Mouse (Mus musculus) stomach, embryonic 15.5 days (tissue): ENCODE results near the gene Kcnh4. TPM values are rescaled to one million over a fixed set of nuclear protein-coding genes. Genes with fewer than 3 reads are reported as not detected.

ENCODE experiments used
- ATAC-seq: fragments of 200-750 bp; cut with Nextera tagmentation; 2 replicates; pipeline ENCODE4 v1.8.0; 2017; ENCODE audit warnings: low read depth, moderate number of reproducible peaks, moderate TSS enrichment; ENCODE audit not compliant: insufficient read depth, low FRiP score
- H3K27ac ChIP-seq: fragments of 300-500 bp; sonication (generic); 2 replicates; pipeline ENCODE4 v1.5.1; 2015; ENCODE audit warnings: mild to moderate bottlenecking, inconsistent platforms
- H3K27me3 ChIP-seq: fragments of 300-500 bp; sonication (generic); replicated peaks from 2 replicates; pipeline ENCODE4 v1.6.1; 2015; ENCODE audit warnings: inconsistent platforms
- H3K36me3 ChIP-seq: fragments of 300-500 bp; sonication (generic); 2 replicates; pipeline ENCODE4 v1.6.1; 2015; ENCODE audit warnings: inconsistent platforms
- H3K4me1 ChIP-seq: fragments of 300-500 bp; sonication (generic); 2 replicates; pipeline ENCODE4 v1.6.1; 2015; ENCODE audit warnings: inconsistent platforms
- H3K4me2 ChIP-seq: fragments of 300-500 bp; sonication (generic); 2 replicates; pipeline ENCODE4 v1.6.1; 2015; ENCODE audit warnings: mild to moderate bottlenecking, inconsistent platforms
- H3K4me3 ChIP-seq: fragments of 300-500 bp; sonication (generic); replicated peaks from 2 replicates; pipeline ENCODE4 v1.5.1; 2015; ENCODE audit warnings: inconsistent platforms
- H3K9ac ChIP-seq: fragments of 300-500 bp; sonication (generic); 2 replicates; pipeline ENCODE4 v1.6.1; 2015; ENCODE audit warnings: inconsistent platforms
- H3K9me3 ChIP-seq: fragments of 300-500 bp; sonication (generic); 2 replicates; pipeline ENCODE4 v1.6.1; 2016; ENCODE audit warnings: inconsistent platforms
- WGBS: fragments of 180-500 bp; shearing (Covaris S2); methylation state at CpG from one replicate; pipeline ENCODE4 v1.1.7; 2015; 5-methylcytosine and 5-hydroxymethylcytosine counted together
- polyA plus RNA-seq: library from polyadenylated mRNA; unstranded; fragments of >200 nt; fragmentation: Nextera tagmentation; extraction: Ambion mirVana; gene quantifications from 2 replicates; pipeline ENCODE4 v1.2.1, GENCODE M21; 2015

The Kcnh4 gene
- polyA plus RNA-seq, 1 experiment from 2014 or later: 0.27 TPM

DNA sequence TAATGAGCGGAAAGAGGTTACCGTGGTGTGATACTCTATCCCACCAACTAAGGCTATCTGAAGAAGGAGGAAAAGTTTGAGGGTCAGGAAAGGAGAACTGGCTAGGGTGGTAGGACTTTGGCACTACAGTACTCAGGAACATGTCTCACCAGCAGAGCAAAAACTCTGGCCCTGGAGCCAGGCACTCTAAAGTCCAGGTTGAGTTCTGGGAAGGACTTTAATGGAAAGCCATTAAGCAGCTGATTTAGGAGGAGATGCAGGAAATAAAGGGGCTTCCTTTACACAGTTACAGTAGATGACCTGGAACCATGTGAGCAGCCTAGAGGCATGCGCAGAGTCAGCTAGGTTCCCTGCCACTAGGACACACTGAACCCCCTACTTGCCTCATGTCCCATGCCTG is 32.5 kb downstream of the Kcnh4 start:
- Histone ChIP-seq H3K4me3 (no peak overlapping the region), H3K9me3 (no peaks in the 10 kb centered on the region), H3K4me1 (peaks cover 16% of the 10 kb centered on the region), H3K4me2 (no peak overlapping the region), H3K9ac (no peak overlapping the region), H3K27ac (no peak overlapping the region), H3K27me3 (no peaks in the 10 kb centered on the region), H3K36me3 (no peaks in the 10 kb centered on the region)
- 92% methylated on average over 3 of the region's 3 CpGs for WGBS
- ATAC-seq: no peak

DNA sequence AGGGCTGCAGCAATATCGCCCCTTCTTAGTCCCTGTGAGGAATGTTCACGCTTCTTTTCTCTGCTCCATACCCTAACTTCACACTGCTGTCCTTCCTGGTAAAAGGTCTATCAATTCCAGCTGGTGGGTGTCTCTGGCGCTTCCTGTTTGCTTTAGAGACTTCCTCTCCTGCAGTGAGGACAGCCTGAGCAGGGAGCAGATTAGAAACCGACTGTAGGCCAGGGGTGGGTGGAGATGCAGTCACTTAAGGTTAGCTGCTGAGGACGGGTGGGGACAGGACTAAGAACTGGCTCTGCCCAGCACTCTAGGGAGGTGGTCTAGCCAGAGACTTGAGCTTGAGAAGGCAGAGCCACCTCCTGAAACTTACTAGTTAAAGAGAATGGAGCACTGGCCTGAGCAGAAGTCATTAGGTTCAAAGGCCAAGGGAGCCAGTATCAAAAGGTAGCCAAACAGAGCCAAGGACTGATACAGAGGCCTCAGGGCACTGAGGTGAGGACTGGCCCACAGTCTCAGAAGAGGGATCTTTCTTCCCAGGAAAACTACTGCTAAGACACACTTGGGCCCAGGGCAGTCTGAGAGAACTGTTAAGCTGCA is 34.7 kb downstream of the Kcnh4 start:
- WGBS: 32% methylated on average over 5 of the region's 5 CpGs
- peak overlapping the region; percentile 19; the same call in 1 of the 2 replicates for H3K4me2 ChIP-seq
- peak overlapping the region; percentile 70 for H3K27ac ChIP-seq
- H3K9ac ChIP-seq: no peak overlapping the region
- peaks cover 31% of the 10 kb centered on the region for H3K4me1 ChIP-seq
- H3K27me3 ChIP-seq: no peaks in the 10 kb centered on the region
- no peak overlapping the region for H3K4me3 ChIP-seq
- no peaks in the 10 kb centered on the region for H3K9me3 ChIP-seq
- no peaks in the 10 kb centered on the region for H3K36me3 ChIP-seq
- ATAC-seq: 0 out of 2 replicates have a peak, but pooled peaks have one; percentile 50

- H3K27me3 ChIP-seq: no peaks in the 10 kb centered on the region
- 39% methylated on average over 2 of the region's 2 CpGs for WGBS
- H3K4me1 ChIP-seq: peaks cover 31% of the 10 kb centered on the region
- peaks cover 5% of the 10 kb centered on the region; the same call in 1 of the 2 replicates for H3K36me3 ChIP-seq
- H3K4me3 ChIP-seq: no peak overlapping the region
- H3K27ac ChIP-seq: peak overlapping the region; percentile 28; the same call in 1 of the 2 replicates
- ATAC-seq: no peak
- no peak overlapping the region for H3K9ac ChIP-seq
- no peak overlapping the region for H3K4me2 ChIP-seq
- no peaks in the 10 kb centered on the region for H3K9me3 ChIP-seq
Observed at GRCm38 (mm10) chr11:100722493-100723028, 37.2 kb downstream of the Kcnh4 start.

DNA sequence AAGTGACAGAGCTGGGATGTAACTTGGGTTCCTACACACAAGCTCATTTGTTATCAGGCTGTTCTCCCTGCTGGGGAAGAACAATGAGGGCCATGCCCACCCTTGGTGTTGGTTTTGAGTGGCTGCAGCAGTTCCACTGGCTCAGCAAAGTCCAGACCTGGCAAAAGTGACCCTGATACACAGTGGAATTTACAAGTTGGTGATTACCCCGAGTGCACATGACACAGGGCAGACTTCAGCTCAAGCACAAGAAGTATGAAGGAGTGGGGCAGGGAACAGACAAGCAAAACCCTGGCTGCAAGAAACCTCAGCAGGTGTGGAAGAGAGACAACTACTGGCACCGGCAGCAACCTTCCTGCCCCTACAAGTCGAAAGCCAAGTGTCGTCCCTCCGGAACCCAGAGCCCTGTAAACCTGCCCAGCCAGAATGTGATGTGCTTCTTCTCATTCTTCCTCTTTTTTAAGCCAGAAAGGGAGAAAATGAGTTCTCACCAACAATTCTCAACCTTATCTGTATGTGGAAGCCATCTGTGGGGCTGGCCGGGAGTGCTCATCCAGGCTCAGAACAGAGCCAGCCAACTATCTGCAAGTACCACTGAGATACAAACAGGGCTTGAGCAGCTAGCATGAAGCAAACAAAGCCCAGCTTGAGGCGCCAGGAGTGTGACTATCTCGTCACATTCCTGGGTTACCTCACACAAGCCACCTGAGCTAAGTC is 37.8 kb downstream of the Kcnh4 start:
- no peak overlapping the region for H3K9ac ChIP-seq
- WGBS: 59% methylated on average over 8 of the region's 8 CpGs

DNA sequence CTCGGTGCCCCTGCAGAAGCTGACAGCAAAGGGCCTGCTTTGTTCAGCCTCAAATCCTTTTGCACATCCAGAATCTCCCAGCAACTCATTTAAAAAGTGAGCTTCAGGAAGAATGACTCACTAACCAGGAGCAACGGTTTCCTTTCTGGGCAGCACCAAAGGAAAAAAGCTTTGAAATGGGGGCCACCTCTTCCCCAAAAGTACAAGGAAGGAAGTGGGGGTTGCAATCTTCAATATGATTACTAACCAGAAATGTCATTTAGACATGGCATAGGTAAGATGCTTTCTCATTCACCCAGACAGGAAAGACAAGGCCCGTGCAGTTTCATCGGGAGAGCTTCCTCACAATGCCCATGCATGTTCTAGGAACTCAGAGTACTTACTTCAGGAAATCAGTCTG is 38.5 kb downstream of the Kcnh4 start:
- no peak for ATAC-seq
- WGBS: 58% methylated on average over 4 of the region's 4 CpGs
- Histone ChIP-seq H3K9me3 (no peaks in the 10 kb centered on the region), H3K4me3 (no peak overlapping the region), H3K4me1 (peaks cover 31% of the 10 kb centered on the region), H3K4me2 (no peak overlapping the region), H3K36me3 (peaks cover 14% of the 10 kb centered on the region), H3K9ac (no peak overlapping the region), H3K27ac (peak overlapping the region; percentile 42; the same call in 1 of the 2 replicates), H3K27me3 (no peaks in the 10 kb centered on the region)

More for the DNA sequence above, 37.8 kb downstream of the Kcnh4 start:
- no peak for ATAC-seq
- no peaks in the 10 kb centered on the region for H3K9me3 ChIP-seq
- H3K4me1 ChIP-seq: peaks cover 31% of the 10 kb centered on the region
- H3K4me3 ChIP-seq: no peak overlapping the region
- H3K27ac ChIP-seq: peak overlapping the region; percentile 28; the same call in 1 of the 2 replicates
- peaks cover 8% of the 10 kb centered on the region for H3K36me3 ChIP-seq
- no peaks in the 10 kb centered on the region for H3K27me3 ChIP-seq
- H3K4me2 ChIP-seq: no peak overlapping the region

DNA sequence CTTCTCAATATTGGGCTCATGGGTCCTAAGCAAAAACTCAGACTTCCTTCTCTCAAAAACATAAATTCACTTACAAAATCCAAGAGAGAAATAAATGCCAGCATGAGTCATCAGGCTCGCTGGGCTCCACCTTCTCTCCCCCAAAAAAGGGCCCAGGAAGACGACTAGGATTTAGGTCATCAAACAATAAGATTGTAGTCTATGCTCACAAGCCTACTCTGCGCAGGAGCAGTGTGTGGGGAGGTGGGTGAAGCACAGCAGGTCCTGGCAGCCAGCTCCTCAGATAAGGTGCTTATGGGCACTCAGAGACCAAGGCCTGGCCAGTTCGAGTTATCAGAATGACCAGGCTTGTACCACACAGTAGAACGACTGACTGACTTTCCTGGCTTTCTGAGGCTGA is 39.4 kb downstream of the Kcnh4 start:
- Histone ChIP-seq H3K4me1 (peaks cover 30% of the 10 kb centered on the region), H3K4me2 (no peak overlapping the region), H3K27me3 (no peaks in the 10 kb centered on the region), H3K9me3 (no peaks in the 10 kb centered on the region), H3K27ac (peak overlapping the region; percentile 42; the same call in 1 of the 2 replicates), H3K36me3 (peaks cover 18% of the 10 kb centered on the region), H3K9ac (no peak overlapping the region), H3K4me3 (no peak overlapping the region)
- WGBS: 63% methylated on average over 5 of the region's 5 CpGs
- no peak for ATAC-seq

DNA sequence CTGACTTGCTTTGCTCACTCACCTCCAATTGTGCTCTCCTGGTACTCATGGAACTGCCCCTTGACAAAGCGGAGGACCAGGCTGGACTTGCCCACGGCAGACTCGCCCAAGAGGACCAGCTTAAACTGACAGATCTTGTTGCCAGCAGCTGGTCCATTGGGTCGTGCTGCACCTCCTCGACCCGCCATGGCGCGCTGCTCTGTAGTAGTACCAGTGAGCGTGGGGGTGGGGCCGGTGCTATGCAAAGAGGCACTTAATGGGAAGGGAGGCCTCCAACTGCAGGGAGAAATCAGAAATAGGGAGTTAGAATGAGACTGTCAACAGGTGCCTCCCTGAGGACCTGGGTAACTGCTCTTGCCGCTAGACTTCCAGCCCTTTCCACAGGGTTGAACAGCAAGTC is 39.8 kb downstream of the Kcnh4 start:
- H3K27ac ChIP-seq: peak overlapping the region; percentile 18; the same call in 1 of the 2 replicates
- peaks cover 18% of the 10 kb centered on the region for H3K36me3 ChIP-seq
- ATAC-seq: no peak
- H3K4me2 ChIP-seq: no peak overlapping the region
- no peaks in the 10 kb centered on the region for H3K27me3 ChIP-seq
- WGBS: 86% methylated on average over 11 of the region's 11 CpGs
- peaks cover 25% of the 10 kb centered on the region for H3K4me1 ChIP-seq
- no peak overlapping the region for H3K9ac ChIP-seq
- no peak overlapping the region for H3K4me3 ChIP-seq
- no peaks in the 10 kb centered on the region for H3K9me3 ChIP-seq

- 75% methylated on average over 3 of the region's 3 CpGs for WGBS
- no peak for ATAC-seq
- H3K9ac ChIP-seq: no peak overlapping the region
- H3K36me3 ChIP-seq: peaks cover 18% of the 10 kb centered on the region
- H3K9me3 ChIP-seq: no peaks in the 10 kb centered on the region
- no peak overlapping the region for H3K4me2 ChIP-seq
- H3K4me1 ChIP-seq: peaks cover 21% of the 10 kb centered on the region
- H3K4me3 ChIP-seq: no peak overlapping the region
- H3K27ac ChIP-seq: peak overlapping the region; percentile 18; the same call in 1 of the 2 replicates
- no peaks in the 10 kb centered on the region for H3K27me3 ChIP-seq
Observed at GRCm38 (mm10) chr11:100719312-100719711, 40.4 kb downstream of the Kcnh4 start.

GRCm38 (mm10) chr11:100718866-100719265 is 40.9 kb downstream of the Kcnh4 start:
- no peak for ATAC-seq
- H3K9me3 ChIP-seq: no peaks in the 10 kb centered on the region
- no peak overlapping the region for H3K27ac ChIP-seq
- no peak overlapping the region for H3K4me2 ChIP-seq
- H3K36me3 ChIP-seq: peaks cover 18% of the 10 kb centered on the region
- no peaks in the 10 kb centered on the region for H3K27me3 ChIP-seq
- no peak overlapping the region for H3K4me3 ChIP-seq
- H3K4me1 ChIP-seq: peaks cover 25% of the 10 kb centered on the region
- H3K9ac ChIP-seq: no peak overlapping the region
- WGBS: 90% methylated on average over 4 of the region's 4 CpGs

DNA sequence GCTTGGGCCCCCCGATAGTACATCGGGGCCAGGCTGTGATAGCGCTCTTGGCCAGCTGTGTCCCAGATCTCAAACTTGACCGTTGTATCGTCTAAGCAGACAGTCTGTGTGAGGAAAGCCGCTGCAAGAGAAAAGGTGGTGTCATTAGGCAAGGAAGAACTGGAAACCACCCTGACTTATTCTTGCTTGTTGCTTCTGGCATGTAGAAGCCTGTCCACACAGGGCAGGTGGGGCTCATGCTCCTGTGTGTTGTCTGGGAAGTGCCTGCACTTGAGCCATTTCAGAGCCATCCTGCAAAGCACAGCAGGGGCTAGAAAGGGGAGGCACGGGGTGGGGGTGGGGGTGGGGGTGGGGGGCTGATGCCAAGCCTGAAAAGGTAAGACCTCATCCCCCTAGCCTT is 41.3 kb downstream of the Kcnh4 start:
- Histone ChIP-seq H3K9ac (no peak overlapping the region), H3K27me3 (no peaks in the 10 kb centered on the region), H3K4me3 (no peak overlapping the region), H3K9me3 (no peaks in the 10 kb centered on the region), H3K27ac (no peak overlapping the region), H3K36me3 (peaks cover 18% of the 10 kb centered on the region), H3K4me2 (no peak overlapping the region), H3K4me1 (peaks cover 29% of the 10 kb centered on the region)
- 85% methylated on average over 7 of the region's 7 CpGs for WGBS
- no peak for ATAC-seq

DNA sequence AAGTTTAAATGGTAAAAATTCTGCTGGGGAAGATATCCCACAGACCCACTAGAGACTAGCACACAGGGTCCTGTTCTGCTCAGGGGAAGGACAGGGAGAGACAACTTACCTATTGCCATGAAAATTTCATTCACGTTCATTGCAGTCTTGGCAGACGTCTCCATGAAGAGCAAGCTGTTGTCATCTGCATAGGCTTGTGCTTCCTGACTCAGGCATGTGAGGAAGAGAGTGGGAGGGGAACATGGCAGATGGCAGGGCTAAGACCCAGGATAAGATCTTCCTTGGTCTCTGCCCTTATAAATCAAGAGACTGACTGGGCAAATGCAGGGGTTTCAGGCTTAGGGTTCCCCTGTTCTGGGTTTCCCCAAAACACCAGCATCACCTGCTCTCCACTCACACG is 43.1 kb downstream of the Kcnh4 start:
- H3K36me3 ChIP-seq: peaks cover 18% of the 10 kb centered on the region
- no peak overlapping the region for H3K27ac ChIP-seq
- 85% methylated on average over 3 of the region's 3 CpGs for WGBS
- H3K4me2 ChIP-seq: no peak overlapping the region
- no peak overlapping the region for H3K9ac ChIP-seq
- H3K9me3 ChIP-seq: no peaks in the 10 kb centered on the region
- H3K4me3 ChIP-seq: no peak overlapping the region
- H3K27me3 ChIP-seq: no peaks in the 10 kb centered on the region
- H3K4me1 ChIP-seq: peaks cover 26% of the 10 kb centered on the region
- ATAC-seq: no peak

- H3K4me2 ChIP-seq: no peak overlapping the region
- no peak for ATAC-seq
- H3K36me3 ChIP-seq: peaks cover 23% of the 10 kb centered on the region
- H3K27me3 ChIP-seq: no peaks in the 10 kb centered on the region
- H3K27ac ChIP-seq: no peak overlapping the region
- WGBS: 87% methylated on average over 6 of the region's 6 CpGs
- no peak overlapping the region for H3K4me3 ChIP-seq
- no peaks in the 10 kb centered on the region for H3K9me3 ChIP-seq
- H3K9ac ChIP-seq: no peak overlapping the region
- H3K4me1 ChIP-seq: peaks cover 29% of the 10 kb centered on the region
Observed at GRCm38 (mm10) chr11:100714948-100715347, 44.8 kb downstream of the Kcnh4 start.
